Mouse (Mus musculus): ENCODE data around the gene Auh. TPM values are rescaled to one million over a fixed set of nuclear protein-coding genes. Genes with fewer than 3 reads are reported as not detected.

Gene Auh
- polyA plus RNA-seq, 1 experiment: 14.9 TPM

- Histone ChIP-seq H3K27ac (ENCODE audit: insufficient read depth, low read depth, low read length) (no peak overlapping the region), H3K27me3 (ENCODE audit: control insufficient read depth, insufficient read depth, low read length) (no peaks in the 10 kb centered on the region), H3K4me1 (ENCODE audit: control insufficient read depth, insufficient read depth, insufficient read length, low read length) (no peaks in the 10 kb centered on the region), H3K4me3 (ENCODE audit: low read depth, low read length) (no peak overlapping the region), H3K36me3 (ENCODE audit: control insufficient read depth, insufficient read depth, low read length) (no peaks in the 10 kb centered on the region)
- WGBS: 91% methylated on average over 19 of the region's 19 CpGs
- TF ChIP-seq CTCF (IDR thresholded peaks at IDR 0.05; ENCODE audit: extremely low read depth, insufficient read length, insufficient replicate concordance, low read depth, low read length) (no peak), POLR2A (IDR thresholded peaks at IDR 0.05; ENCODE audit: low read depth, low read length) (no peak)
Measured at GRCm38 (mm10) chr13:52883084-52883959, 46.2 kb downstream of the Auh start.

GRCm38 (mm10) chr13:52880386-52880785 is 49.1 kb downstream of the Auh start:
- no peaks in the 10 kb centered on the region for H3K36me3 ChIP-seq (ENCODE audit: control insufficient read depth, insufficient read depth, low read length)
- WGBS: 86% methylated on average over 5 of the region's 5 CpGs
- H3K4me3 ChIP-seq (ENCODE audit: low read depth, low read length): no peak overlapping the region
- no peaks in the 10 kb centered on the region for H3K4me1 ChIP-seq (ENCODE audit: control insufficient read depth, insufficient read depth, insufficient read length, low read length)
- no peaks in the 10 kb centered on the region for H3K27me3 ChIP-seq (ENCODE audit: control insufficient read depth, insufficient read depth, low read length)
- TF ChIP-seq POLR2A (IDR thresholded peaks at IDR 0.05; ENCODE audit: low read depth, low read length) (no peak), CTCF (IDR thresholded peaks at IDR 0.05; ENCODE audit: extremely low read depth, insufficient read length, insufficient replicate concordance, low read depth, low read length) (no peak)
- no peak overlapping the region for H3K27ac ChIP-seq (ENCODE audit: insufficient read depth, low read depth, low read length)

GRCm38 (mm10) chr13:52879918-52880317 is 49.6 kb downstream of the Auh start:
- Histone ChIP-seq H3K27ac (ENCODE audit: insufficient read depth, low read depth, low read length) (no peak overlapping the region), H3K36me3 (ENCODE audit: control insufficient read depth, insufficient read depth, low read length) (no peaks in the 10 kb centered on the region), H3K4me1 (ENCODE audit: control insufficient read depth, insufficient read depth, insufficient read length, low read length) (no peaks in the 10 kb centered on the region), H3K4me3 (ENCODE audit: low read depth, low read length) (no peak overlapping the region), H3K27me3 (ENCODE audit: control insufficient read depth, insufficient read depth, low read length) (no peaks in the 10 kb centered on the region)
- WGBS: 87% methylated on average over 12 of the region's 12 CpGs
- no peak for TF ChIP-seq POLR2A (IDR thresholded peaks at IDR 0.05; ENCODE audit: low read depth, low read length)
- no peak for TF ChIP-seq CTCF (IDR thresholded peaks at IDR 0.05; ENCODE audit: extremely low read depth, insufficient read length, insufficient replicate concordance, low read depth, low read length)

GRCm38 (mm10) chr13:52879291-52879690 is 50.2 kb downstream of the Auh start:
- no peak for TF ChIP-seq POLR2A (IDR thresholded peaks at IDR 0.05; ENCODE audit: low read depth, low read length)
- no peak for TF ChIP-seq CTCF (IDR thresholded peaks at IDR 0.05; ENCODE audit: extremely low read depth, insufficient read length, insufficient replicate concordance, low read depth, low read length)
- no peak overlapping the region for H3K4me3 ChIP-seq (ENCODE audit: low read depth, low read length)
- no peak overlapping the region for H3K27ac ChIP-seq (ENCODE audit: insufficient read depth, low read depth, low read length)
- H3K4me1 ChIP-seq (ENCODE audit: control insufficient read depth, insufficient read depth, insufficient read length, low read length): no peaks in the 10 kb centered on the region
- 77% methylated on average over 9 of the region's 9 CpGs for WGBS
- H3K27me3 ChIP-seq (ENCODE audit: control insufficient read depth, insufficient read depth, low read length): no peaks in the 10 kb centered on the region
- H3K36me3 ChIP-seq (ENCODE audit: control insufficient read depth, insufficient read depth, low read length): no peaks in the 10 kb centered on the region

GRCm38 (mm10) chr13:52878823-52879222 is 50.7 kb downstream of the Auh start:
- Histone ChIP-seq H3K4me3 (ENCODE audit: low read depth, low read length) (no peak overlapping the region), H3K4me1 (ENCODE audit: control insufficient read depth, insufficient read depth, insufficient read length, low read length) (no peaks in the 10 kb centered on the region), H3K27ac (ENCODE audit: insufficient read depth, low read depth, low read length) (no peak overlapping the region), H3K36me3 (ENCODE audit: control insufficient read depth, insufficient read depth, low read length) (no peaks in the 10 kb centered on the region), H3K27me3 (ENCODE audit: control insufficient read depth, insufficient read depth, low read length) (no peaks in the 10 kb centered on the region)
- WGBS: 93% methylated on average over 7 of the region's 7 CpGs
- TF ChIP-seq POLR2A (IDR thresholded peaks at IDR 0.05; ENCODE audit: low read depth, low read length) (no peak), CTCF (IDR thresholded peaks at IDR 0.05; ENCODE audit: extremely low read depth, insufficient read length, insufficient replicate concordance, low read depth, low read length) (no peak)

- Histone ChIP-seq H3K4me3 (ENCODE audit: low read depth, low read length) (no peak overlapping the region), H3K4me1 (ENCODE audit: control insufficient read depth, insufficient read depth, insufficient read length, low read length) (no peaks in the 10 kb centered on the region), H3K36me3 (ENCODE audit: control insufficient read depth, insufficient read depth, low read length) (no peaks in the 10 kb centered on the region), H3K27me3 (ENCODE audit: control insufficient read depth, insufficient read depth, low read length) (no peaks in the 10 kb centered on the region), H3K27ac (ENCODE audit: insufficient read depth, low read depth, low read length) (no peak overlapping the region)
- TF ChIP-seq CTCF (IDR thresholded peaks at IDR 0.05; ENCODE audit: extremely low read depth, insufficient read length, insufficient replicate concordance, low read depth, low read length): no peak
- TF ChIP-seq POLR2A (IDR thresholded peaks at IDR 0.05; ENCODE audit: low read depth, low read length): no peak
- 88% methylated on average over 25 of the region's 25 CpGs for WGBS
Measured at GRCm38 (mm10) chr13:52875541-52876325, 53.7 kb downstream of the Auh start.

GRCm38 (mm10) chr13:52875089-52875488 is 54.4 kb downstream of the Auh start:
- TF ChIP-seq POLR2A (IDR thresholded peaks at IDR 0.05; ENCODE audit: low read depth, low read length): no peak
- no peak for TF ChIP-seq CTCF (IDR thresholded peaks at IDR 0.05; ENCODE audit: extremely low read depth, insufficient read length, insufficient replicate concordance, low read depth, low read length)
- no peak overlapping the region for H3K27ac ChIP-seq (ENCODE audit: insufficient read depth, low read depth, low read length)
- WGBS: 56% methylated on average over 6 of the region's 6 CpGs
- no peaks in the 10 kb centered on the region for H3K36me3 ChIP-seq (ENCODE audit: control insufficient read depth, insufficient read depth, low read length)
- H3K4me1 ChIP-seq (ENCODE audit: control insufficient read depth, insufficient read depth, insufficient read length, low read length): no peaks in the 10 kb centered on the region
- H3K4me3 ChIP-seq (ENCODE audit: low read depth, low read length): no peak overlapping the region
- H3K27me3 ChIP-seq (ENCODE audit: control insufficient read depth, insufficient read depth, low read length): no peaks in the 10 kb centered on the region

Data from small intestine, adult 2 months (tissue).